Mouse (Mus musculus) small intestine, adult 2 months (tissue): ENCODE data around the gene Ythdf1. TPM values are rescaled to one million over a fixed set of nuclear protein-coding genes. Genes with fewer than 3 reads are reported as not detected.

Experiments
- H3K27ac ChIP-seq: fragments of 200-500 bp; 2 replicates; pipeline ENCODE4 v1.5.1; 2012; ENCODE audit warnings: low read depth, low read length, control low read depth, inconsistent platforms; ENCODE audit not compliant: insufficient read depth
- H3K27me3 ChIP-seq: fragments of 200-500 bp; 2 replicates; pipeline ENCODE4 v1.6.1; 2012; ENCODE audit warnings: mild to moderate bottlenecking, moderate library complexity, low read length, inconsistent platforms; ENCODE audit not compliant: control insufficient read depth, insufficient read depth
- H3K36me3 ChIP-seq: fragments of 200-500 bp; 2 replicates; pipeline ENCODE4 v1.6.1; 2012; ENCODE audit warnings: mild to moderate bottlenecking, low read length, control low read depth, inconsistent platforms; ENCODE audit not compliant: control insufficient read depth, insufficient read depth
- H3K4me1 ChIP-seq: fragments of 200-500 bp; 2 replicates; pipeline ENCODE4 v1.6.1; 2012; ENCODE audit warnings: low read length, inconsistent platforms, mixed read lengths; ENCODE audit not compliant: control insufficient read depth, insufficient read depth, insufficient read length
- H3K4me3 ChIP-seq: fragments of 200-500 bp; 2 replicates; pipeline ENCODE4 v1.5.1; 2012; ENCODE audit warnings: low read depth, mild to moderate bottlenecking, control low read depth, inconsistent platforms, low read length, moderate library complexity
- CTCF ChIP-seq: fragments of 200-500 bp; IDR thresholded peaks from 2 replicates; pipeline ENCODE4 v1.5.1; 2012; ENCODE audit warnings: low read depth, mild to moderate bottlenecking, control low read depth, inconsistent platforms, low read length, moderate library complexity, mixed read lengths; ENCODE audit not compliant: insufficient replicate concordance, insufficient read length; ENCODE audit errors: extremely low read depth
- POLR2A ChIP-seq: fragments of 200-500 bp; IDR thresholded peaks from 2 replicates; pipeline ENCODE4 v1.6.1; 2012; ENCODE audit warnings: low read depth, mild to moderate bottlenecking, control low read depth, inconsistent platforms, low read length, moderate library complexity
- WGBS: fragments of 180-500 bp; shearing (Covaris S2); methylation state at CpG from one replicate; pipeline ENCODE4 v1.1.7; 2018; 5-methylcytosine and 5-hydroxymethylcytosine counted together
- polyA plus RNA-seq: library from polyadenylated mRNA; depleted of rRNA; stranded (reverse); fragments of >200 nt; gene quantifications from 2 replicates; pipeline ENCODE4 v1.2.3, GENCODE M21; 2012

Gene Ythdf1
- polyA plus RNA-seq, 1 experiment = 12.0 TPM

- 76% methylated on average over 1 of the region's 1 CpGs for WGBS
- no peak for TF ChIP-seq CTCF
- TF ChIP-seq POLR2A = no peak
- no peaks in the 10 kb centered on the region for H3K27me3 ChIP-seq
- no peak overlapping the region for H3K4me3 ChIP-seq
- no peak overlapping the region for H3K27ac ChIP-seq
- no peaks in the 10 kb centered on the region for H3K4me1 ChIP-seq
- no peaks in the 10 kb centered on the region for H3K36me3 ChIP-seq
Observed at GRCm38 (mm10) chr2:180932418-180932817, 11.7 kb upstream of the Ythdf1 start.

GRCm38 (mm10) chr2:180928723-180929122, 8.0 kb upstream of the Ythdf1 start, which contains the start of gene Birc7:
TSS of gene Birc7 (plus strand) at chr2:180929023.
- H3K27me3 ChIP-seq = no peaks in the 10 kb centered on the region
- no peak within 1 kb of the TSS for H3K27ac ChIP-seq
- 62% methylated on average over 4 of the region's 4 CpGs for WGBS
- H3K4me1 ChIP-seq = no peaks in the 10 kb centered on the region
- TF ChIP-seq POLR2A = no peak
- H3K4me3 ChIP-seq = no peak within 1 kb of the TSS
- H3K36me3 ChIP-seq = no peaks in the 10 kb centered on the region

- Histone ChIP-seq H3K36me3 (no peaks in the 10 kb centered on the region), H3K27me3 (no peaks in the 10 kb centered on the region), H3K27ac (no peak overlapping the region), H3K4me1 (no peaks in the 10 kb centered on the region), H3K4me3 (no peak overlapping the region)
- TF ChIP-seq CTCF (peak; percentile 87; the same call in 1 of the 2 replicates), POLR2A (no peak)
- 4% methylated on average over 4 of the region's 4 CpGs for WGBS
Observed at GRCm38 (mm10) chr2:180925176-180925575, 4.4 kb upstream of the Ythdf1 start.

- WGBS = 94% methylated on average over 6 of the region's 6 CpGs
- no peak overlapping the region for H3K27ac ChIP-seq
- no peaks in the 10 kb centered on the region for H3K27me3 ChIP-seq
- no peak overlapping the region for H3K4me3 ChIP-seq
- H3K36me3 ChIP-seq = peaks cover 6% of the 10 kb centered on the region; the same call in 1 of the 2 replicates
- H3K4me1 ChIP-seq = peaks cover 2% of the 10 kb centered on the region; the same call in 1 of the 2 replicates
- TF ChIP-seq POLR2A (no peak), CTCF (no peak)
Observed at GRCm38 (mm10) chr2:180922739-180923138, 2.0 kb upstream of the Ythdf1 start.

GRCm38 (mm10) chr2:180919913-180920809, 588 bp downstream of the Ythdf1 start:
- WGBS = under 1% methylated on average over 61 of the region's 61 CpGs
- H3K27ac ChIP-seq = peak overlapping the region; percentile 18
- H3K4me3 ChIP-seq = peak overlapping the region; percentile 89
- peaks cover 17% of the 10 kb centered on the region for H3K36me3 ChIP-seq
- H3K27me3 ChIP-seq = no peaks in the 10 kb centered on the region
- TF ChIP-seq CTCF (no peak), POLR2A (no peak)
- peaks cover 2% of the 10 kb centered on the region; the same call in 1 of the 2 replicates for H3K4me1 ChIP-seq

- TF ChIP-seq POLR2A (no peak), CTCF (no peak)
- H3K4me1 ChIP-seq = peaks cover 2% of the 10 kb centered on the region; the same call in 1 of the 2 replicates
- no peak overlapping the region for H3K4me3 ChIP-seq
- 29% methylated on average over 3 of the region's 3 CpGs for WGBS
- H3K27me3 ChIP-seq = no peaks in the 10 kb centered on the region
- no peak overlapping the region for H3K27ac ChIP-seq
- peaks cover 49% of the 10 kb centered on the region for H3K36me3 ChIP-seq
Observed at GRCm38 (mm10) chr2:180915886-180916433, 4.8 kb downstream of the Ythdf1 start.

GRCm38 (mm10) chr2:180910928-180911327, 9.8 kb downstream of the Ythdf1 start:
- 92% methylated on average over 12 of the region's 12 CpGs for WGBS
- Histone ChIP-seq H3K4me1 (no peaks in the 10 kb centered on the region), H3K27me3 (no peaks in the 10 kb centered on the region), H3K36me3 (peaks cover 59% of the 10 kb centered on the region), H3K27ac (no peak overlapping the region), H3K4me3 (no peak overlapping the region)
- TF ChIP-seq POLR2A (no peak), CTCF (no peak)
